7 mouse cellular contexts compared by ENCODE assay signal in the genomic region with DNA sequence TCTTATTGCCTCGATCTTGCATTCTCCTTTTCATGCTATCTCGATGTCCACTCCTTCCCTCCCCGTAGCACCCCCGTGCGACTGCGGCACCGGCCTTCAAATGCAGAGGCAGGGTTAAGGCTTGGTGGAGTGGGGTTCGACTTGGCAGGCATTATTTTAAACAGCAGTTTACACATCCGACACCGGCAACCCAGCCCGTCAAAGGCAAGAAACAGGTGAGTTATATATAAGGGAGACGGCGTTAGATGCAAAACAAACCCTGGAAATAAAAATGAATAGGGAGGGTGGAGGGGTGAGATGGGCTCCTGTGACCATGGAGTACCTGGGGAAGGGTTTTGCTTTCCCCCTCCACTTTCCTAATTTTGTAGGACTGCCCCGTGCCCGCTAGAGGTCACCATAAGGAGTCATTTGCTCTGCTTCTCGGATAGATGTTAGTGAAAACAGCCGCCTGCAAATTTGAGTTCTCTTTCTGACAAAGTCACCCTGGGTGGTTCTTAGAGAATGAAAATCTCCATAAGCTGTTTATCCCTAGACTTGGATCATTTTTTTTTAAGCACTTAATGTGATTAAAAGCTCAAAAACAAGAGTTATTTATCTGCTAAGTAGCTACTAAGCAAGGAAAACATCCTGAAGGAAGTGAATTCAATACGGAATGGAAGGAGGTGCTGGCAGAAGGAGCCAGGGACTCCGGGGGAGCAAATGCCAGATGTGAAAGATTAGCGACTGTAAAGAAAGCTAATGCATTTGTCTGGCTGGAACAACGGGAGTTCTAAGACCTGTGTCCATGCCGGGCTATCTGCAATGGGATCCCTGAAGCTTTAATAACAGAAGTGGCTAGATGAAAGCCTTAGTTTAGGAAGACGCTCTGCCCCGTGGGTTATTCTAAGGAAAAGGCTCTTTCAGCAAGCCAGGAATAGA. TPM values are rescaled to one million over a fixed set of nuclear protein-coding genes. Genes with fewer than 3 reads are reported as not detected.
DNase-seq lines count a peak whose midpoint lies in the region; ATAC-seq lines count a peak whose summit lies in the region.

No protein-coding gene starts in this region.

- no peak overlapping the region for H3K27ac ChIP-seq in intestine, embryonic 15.5 days

- peak overlapping the region; percentile 97 for H3K4me2 ChIP-seq in intestine, embryonic 15.5 days (replicated peaks)

- no peak for ATAC-seq in intestine, embryonic 15.5 days

- peak overlapping the region; percentile 40 for H3K9ac ChIP-seq in intestine, embryonic 15.5 days

- intact Hi-C loops in gastrocnemius, postnatal 14 days (cut with DNase I; ENCODE audit: low total_unique reads): loop anchor here (5.0 to 10.0 kb wide), 4 partner anchors 102 to 608 kb away; partner anchors contain the start of gene Haao
- intact Hi-C loops in left cerebral cortex, postnatal 25 days (cut with DNase I): loop anchor here (1.0 to 10.0 kb wide), 7 partner anchors 46 to 608 kb away; no protein-coding TSS in a partner anchor

- 2% methylated on average over 24 of the region's 24 CpGs for WGBS in intestine, embryonic 15.5 days

- peak overlapping the region; percentile 60 for H3K4me3 ChIP-seq in intestine, embryonic 15.5 days (replicated peaks)

- no peaks in the 10 kb centered on the region for H3K36me3 ChIP-seq in intestine, embryonic 15.5 days

- no peaks in the 10 kb centered on the region for H3K9me3 ChIP-seq in intestine, embryonic 15.5 days

- peaks cover 20% of the 10 kb centered on the region for H3K4me1 ChIP-seq in intestine, embryonic 15.5 days (replicated peaks)

- H3K27me3 ChIP-seq in intestine, embryonic 15.5 days (replicated peaks): peaks cover 58% of the 10 kb centered on the region

- DNase-seq in adrenal gland, adult 8-10 months: peak; percentile 62
- DNase-seq in embryo, embryonic 10.5 days (ENCODE audit: low spot score): peak; percentile 89
- peak; percentile 46 for DNase-seq in gastrocnemius, postnatal 14 days
- peak; percentile 60 to 78 for DNase-seq in left cerebral cortex, postnatal 25 days (ENCODE audit: low spot score in 2 of 2)
- DNase-seq in mesoderm, embryonic 11.5 days (ENCODE audit: low read depth, low spot score): peak; percentile 72
- DNase-seq in right cerebral cortex, postnatal 36 days (ENCODE audit: low spot score in 2 of 2): peak; percentile 31 to 45

RNA-seq across cellular contexts. Expression of gene Kcng3, which starts 1.2 kb away (rescaled TPM):
- total RNA-seq in adrenal gland, adult 8-10 months (2022): 10 to 100 TPM; 14.4 to 27.6 (median 16.3) TPM
- total RNA-seq in gastrocnemius, postnatal 14 days (2021): not detected
- 0.05 TPM in 1 of 2 replicates, not detected in the other for polyA plus RNA-seq in intestine, embryonic 15.5 days (2015; fragmentation: Nextera tagmentation; extraction: Ambion mirVana)
- total RNA-seq in left cerebral cortex, postnatal 25 days (2021): 10 to 100 TPM in 1 of 2 experiments, 1 to 10 TPM in 1; 9.9 to 10.6 TPM

Comparison
In these comparisons a context has a peak if more than half of its experiments do, and no peak if none do; other contexts are left out.
1. DNase-seq: peak in every context shown above with its lines; median percentile 89 in embryo, embryonic 10.5 days; 72 in mesoderm, embryonic 11.5 days; 69 in left cerebral cortex, postnatal 25 days; 62 in adrenal gland, adult 8-10 months; 46 in gastrocnemius, postnatal 14 days; 38 in right cerebral cortex, postnatal 36 days.
2. RNA of gene Kcng3, which starts 1.2 kb away (total RNA-seq): 14.4 to 27.6 TPM in adrenal gland, adult 8-10 months and 9.9 to 10.6 TPM in left cerebral cortex, postnatal 25 days; not detected in gastrocnemius, postnatal 14 days; every median in the first group is over 10 times any median in the second.